Mouse (Mus musculus) v-Abl transformed pro-B cells (cell line): ENCODE data around the gene Msi2.

Source experiments
- in situ Hi-C, 2 experiments: fragments of 400-800 bp; cut with MboI; formaldehyde crosslinking; loops; one replicate each; pipeline ENCODE4 v1.15.1; 2025; ENCODE audit not compliant: unreplicated experiment in 2 of 2

Msi2 gene

GRCm38 (mm10) chr11:88715299-88715698 is 3.0 kb downstream of the Msi2 start:
- in situ Hi-C loops, result loop anchor here in 1 of 2 experiments (5.0 kb wide), 1 partner anchor 118 kb away; no protein-coding TSS in a partner anchor

- in situ Hi-C loops, result loop anchor here in 1 of 2 experiments (5.0 kb wide), 2 partner anchors 82 to 157 kb away; no protein-coding TSS in a partner anchor
Measured at GRCm38 (mm10) chr11:88714127-88714526, 4.2 kb downstream of the Msi2 start.

GRCm38 (mm10) chr11:88713479-88713878 is 4.8 kb downstream of the Msi2 start:
- in situ Hi-C loops, result loop anchor here in 1 of 2 experiments (5.0 kb wide), 2 partner anchors 81 to 156 kb away; no protein-coding TSS in a partner anchor

- in situ Hi-C loops, result loop anchor here in 1 of 2 experiments (5.0 kb wide), 2 partner anchors 78 to 153 kb away; no protein-coding TSS in a partner anchor
Measured at GRCm38 (mm10) chr11:88709876-88710614, 8.3 kb downstream of the Msi2 start.

GRCm38 (mm10) chr11:88707228-88707775 is 11.0 kb downstream of the Msi2 start:
- in situ Hi-C loops, result no loop called here

GRCm38 (mm10) chr11:88704688-88705087 is 13.6 kb downstream of the Msi2 start:
- in situ Hi-C loops, result no loop called here

- in situ Hi-C loops, result no loop called here
Measured at GRCm38 (mm10) chr11:88703220-88703619, 15.1 kb downstream of the Msi2 start.

- in situ Hi-C loops, result no loop called here
Measured at GRCm38 (mm10) chr11:88701976-88702659, 16.2 kb downstream of the Msi2 start.

- in situ Hi-C loops, result no loop called here
Measured at GRCm38 (mm10) chr11:88701020-88701419, 17.3 kb downstream of the Msi2 start.

- in situ Hi-C loops, result no loop called here
Measured at GRCm38 (mm10) chr11:88700202-88700711, 18.1 kb downstream of the Msi2 start.

- in situ Hi-C loops, result no loop called here
Measured at GRCm38 (mm10) chr11:88693905-88694893, 24.1 kb downstream of the Msi2 start.

GRCm38 (mm10) chr11:88693002-88693769 is 25.1 kb downstream of the Msi2 start:
- in situ Hi-C loops, result no loop called here

GRCm38 (mm10) chr11:88692374-88692773 is 25.9 kb downstream of the Msi2 start:
- in situ Hi-C loops, result no loop called here

- in situ Hi-C loops, result no loop called here
Measured at GRCm38 (mm10) chr11:88690556-88691287, 27.6 kb downstream of the Msi2 start.

GRCm38 (mm10) chr11:88689831-88690459 is 28.4 kb downstream of the Msi2 start:
- in situ Hi-C loops, result no loop called here

- in situ Hi-C loops, result no loop called here
Measured at GRCm38 (mm10) chr11:88688644-88689043, 29.7 kb downstream of the Msi2 start.

- in situ Hi-C loops, result no loop called here
Measured at GRCm38 (mm10) chr11:88687711-88688110, 30.6 kb downstream of the Msi2 start.

GRCm38 (mm10) chr11:88687010-88687409 is 31.3 kb downstream of the Msi2 start:
- in situ Hi-C loops, result no loop called here
